Mouse (Mus musculus) adrenal gland, adult 18-20 months (tissue): Measurements from ENCODE around the gene Ifnb1. TPM values are rescaled to one million over a fixed set of nuclear protein-coding genes. Genes with fewer than 3 reads are reported as not detected.

Experiments
- DNase-seq, 2 experiments: peaks; one replicate each; pipeline ENCODE4 v3.0.0; 2021 to 2022; ENCODE audit warnings: low spot score in 2 of 2
- total RNA-seq, 2 experiments: library from RNA; stranded (reverse); gene quantifications; 1 replicate in 1 of 2; 2 replicates in 1 of 2; pipeline ENCODE4 v1.2.3; 2021

Ifnb1 gene
- total RNA-seq, 2 experiments from 2014 or later = not detected

DNA sequence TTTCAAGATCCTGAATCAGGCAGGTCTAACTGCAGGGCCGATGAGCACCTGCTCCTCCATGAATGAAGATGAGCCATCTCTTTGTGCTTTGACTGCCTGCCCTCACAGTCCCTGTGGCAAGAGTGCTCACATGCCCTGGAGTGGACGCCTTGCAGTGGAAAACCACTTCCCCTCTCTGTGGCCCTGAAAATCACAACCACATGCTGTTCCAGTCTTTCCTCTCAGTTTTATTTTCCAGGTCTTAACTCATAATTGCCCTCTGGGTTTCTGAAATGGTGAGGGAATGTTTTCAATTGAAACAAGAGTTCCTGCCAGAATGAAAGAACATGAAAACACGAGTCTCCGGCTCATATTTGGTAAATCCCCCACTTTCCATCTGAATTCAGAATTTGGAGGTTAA, 18.8 kb downstream of the Ifnb1 start:
- no peak for DNase-seq

DNA sequence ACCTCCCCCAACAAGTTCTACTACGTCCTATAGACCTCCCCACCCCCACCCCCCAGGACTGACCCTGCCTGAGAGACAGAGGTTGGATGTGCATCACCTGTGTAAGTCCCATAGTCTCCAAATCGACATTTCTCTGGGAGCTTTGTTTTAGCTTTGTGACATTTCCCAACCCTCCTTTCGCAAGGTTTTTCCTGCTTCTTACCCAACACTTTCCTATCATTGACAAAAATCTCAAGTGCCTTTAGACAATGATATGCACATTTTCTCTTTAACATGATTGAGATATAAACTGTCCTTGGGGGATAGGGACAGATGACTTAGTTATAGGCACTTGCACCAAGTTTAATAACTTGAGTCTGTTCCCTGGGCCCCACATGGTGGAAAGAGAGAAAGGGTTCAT, 21.3 kb downstream of the Ifnb1 start:
- no peak for DNase-seq

DNA sequence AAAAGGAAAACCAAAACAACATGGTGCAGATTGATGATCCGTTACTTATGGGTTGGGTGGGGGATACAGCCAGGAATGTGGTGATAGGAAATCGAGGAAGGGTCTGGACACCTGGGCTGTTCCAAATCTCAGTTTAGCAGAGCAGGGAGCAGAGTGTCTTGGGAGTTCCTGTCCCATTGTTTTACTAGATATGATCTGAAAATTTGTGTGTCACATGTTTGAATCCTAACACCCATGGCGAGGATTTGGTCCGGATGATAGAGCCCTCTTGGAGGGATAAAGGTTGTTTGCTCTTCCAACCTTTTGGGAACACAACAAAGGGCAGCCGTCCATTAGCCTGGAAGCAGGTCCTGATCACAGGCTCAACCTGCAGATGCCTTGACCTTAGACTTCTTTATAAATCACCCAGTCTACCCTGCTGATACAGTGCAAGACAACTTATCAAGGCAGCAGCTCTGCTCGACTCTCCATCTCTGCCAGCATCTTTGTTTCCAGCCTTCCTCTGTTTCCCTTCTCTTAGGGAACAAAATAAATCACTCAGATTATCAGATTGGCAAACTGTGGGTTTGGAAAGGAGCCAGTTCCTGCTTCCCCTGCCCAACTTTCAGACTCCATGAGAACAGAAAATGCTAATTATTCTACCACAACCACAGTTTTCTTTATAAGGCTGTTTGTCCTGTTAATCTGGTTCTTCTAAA, 26.1 kb downstream of the Ifnb1 start:
- DNase-seq = no peak

DNA sequence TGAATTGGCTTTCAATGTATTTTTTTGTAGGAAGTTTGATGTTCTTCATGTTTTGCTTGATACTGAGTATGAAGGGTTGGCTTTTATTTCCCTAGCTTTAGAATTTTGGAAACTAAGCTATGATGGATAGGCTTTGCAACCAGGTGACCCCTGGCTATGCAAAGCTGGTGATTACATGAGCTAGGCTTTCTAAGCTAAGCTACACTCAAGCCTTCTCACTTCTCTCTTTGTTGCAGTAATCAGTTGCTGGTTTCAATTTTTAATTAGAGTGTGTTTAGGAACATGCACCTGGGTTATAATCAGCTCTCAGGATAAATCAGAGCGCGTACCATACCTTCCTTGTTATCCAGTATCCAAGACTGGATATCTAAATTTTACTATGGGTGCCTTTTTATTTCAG, 33.0 kb downstream of the Ifnb1 start:
- no peak for DNase-seq

DNA sequence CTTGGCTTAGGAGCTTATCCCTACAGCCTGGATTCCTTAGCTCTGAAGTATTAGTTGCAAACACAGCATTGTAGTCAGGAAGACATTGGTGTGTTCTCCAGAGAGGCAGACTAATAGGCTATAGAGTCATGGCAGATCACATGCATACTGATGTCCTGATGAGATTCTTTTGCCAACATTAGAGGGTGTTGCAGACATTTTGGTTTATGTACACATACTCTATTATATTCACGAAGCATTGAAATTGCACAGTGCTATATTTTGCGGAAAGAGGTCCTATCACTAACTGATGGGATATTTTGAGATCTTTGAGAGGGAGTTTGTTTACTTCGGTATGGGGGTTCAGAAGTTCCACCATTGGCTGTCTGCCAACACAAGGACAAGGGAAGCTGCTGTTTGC, 34.5 kb downstream of the Ifnb1 start:
- no peak for DNase-seq

DNA sequence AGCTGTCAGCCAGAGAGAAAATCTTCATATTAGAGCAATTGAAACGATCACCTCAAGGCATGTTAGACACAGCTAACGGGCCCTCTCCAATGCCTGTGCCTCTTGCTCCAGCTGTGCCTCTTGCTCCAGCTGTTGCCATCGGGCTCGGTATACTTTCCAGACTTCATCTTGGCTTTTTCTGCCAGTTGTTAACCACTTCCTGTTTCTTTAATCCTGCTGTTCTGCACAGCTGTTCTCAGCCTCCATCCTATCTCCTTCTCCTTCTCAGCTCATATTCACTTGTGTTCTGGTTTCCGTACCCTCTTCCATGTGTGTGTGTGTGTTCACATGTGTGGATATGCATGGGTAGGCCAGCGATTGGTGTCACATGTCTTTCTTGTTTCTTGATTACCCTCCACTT, 42.4 kb downstream of the Ifnb1 start:
- DNase-seq = no peak

DNA sequence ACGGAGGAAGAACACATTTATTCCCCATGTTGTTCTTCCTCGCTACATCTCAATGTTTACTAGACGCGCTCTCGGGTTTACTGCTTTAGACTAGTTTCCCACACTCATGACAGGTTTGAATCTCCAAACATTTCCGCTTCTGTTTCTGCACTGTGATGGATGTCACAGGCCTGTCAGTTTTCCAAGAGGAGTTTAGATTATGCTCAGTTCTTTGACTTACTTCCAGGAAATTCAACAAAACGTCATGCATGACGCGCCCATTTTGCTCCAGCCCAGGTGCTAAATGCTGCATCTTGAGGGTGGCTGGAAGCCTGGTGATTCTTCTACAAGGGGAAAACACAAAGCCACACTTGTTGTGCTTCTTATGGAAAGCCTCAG, 43.8 kb downstream of the Ifnb1 start:
- no peak for DNase-seq

DNA sequence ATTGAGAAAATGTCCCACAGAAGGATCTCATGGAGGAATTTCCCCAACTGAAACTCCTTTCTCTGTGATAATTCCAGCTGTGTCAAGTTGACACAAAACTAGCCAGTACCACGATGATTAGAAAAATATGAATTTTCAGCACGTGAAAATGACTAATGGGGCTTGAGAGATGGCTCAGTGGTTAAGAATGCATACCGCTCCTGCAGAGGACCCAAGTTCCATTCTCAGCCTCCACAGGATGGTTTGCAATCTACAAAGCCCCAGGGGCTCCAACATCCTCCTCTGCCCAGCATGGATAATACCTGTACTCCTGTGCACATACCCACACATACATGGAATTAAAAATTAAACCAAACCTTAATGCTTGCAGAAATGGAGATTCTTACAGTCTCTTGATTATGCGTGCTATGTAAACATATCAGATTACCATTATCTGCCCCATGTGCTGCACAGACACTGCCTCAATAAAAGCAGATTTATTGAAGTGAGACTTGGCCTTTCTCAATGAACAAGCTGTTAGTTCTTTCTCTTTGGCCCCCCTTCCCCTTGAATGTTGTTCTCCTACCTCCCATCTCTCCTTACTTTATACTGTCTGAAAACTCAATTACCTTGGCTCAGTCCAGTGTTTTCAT, 44.3 kb downstream of the Ifnb1 start:
- no peak for DNase-seq

DNA sequence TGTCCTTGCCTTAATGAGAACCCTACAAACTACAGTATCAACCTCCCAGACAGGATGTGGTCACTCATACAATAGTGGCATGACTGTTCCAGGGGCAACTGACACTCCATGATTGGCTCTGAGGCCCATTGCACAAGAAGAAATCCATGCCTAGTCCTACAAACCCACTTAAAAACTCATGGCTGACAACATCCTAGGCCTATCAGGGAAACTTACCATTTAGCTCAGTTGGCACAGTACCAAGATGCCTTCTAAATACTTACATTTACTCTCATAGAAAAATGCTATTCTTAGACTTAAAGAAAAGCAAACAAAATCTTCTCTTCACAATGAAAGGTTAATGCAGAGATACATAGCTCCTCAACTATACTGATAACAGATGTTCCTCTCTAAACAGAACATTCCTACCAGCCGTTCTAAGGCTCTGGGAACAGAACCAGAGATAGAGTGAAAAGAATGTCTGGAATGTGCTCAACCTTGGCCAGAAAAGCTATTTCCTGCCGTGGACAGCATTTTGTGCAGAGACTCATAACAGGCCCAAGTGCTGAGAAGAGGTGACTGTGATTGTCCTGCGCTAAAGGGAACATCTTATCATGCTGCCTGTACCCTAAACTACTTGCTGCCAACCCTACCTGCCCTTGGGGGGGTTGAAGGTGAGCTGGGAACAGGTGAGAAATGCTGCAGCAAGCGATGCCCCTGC, 45.9 kb downstream of the Ifnb1 start:
- no peak for DNase-seq

DNA sequence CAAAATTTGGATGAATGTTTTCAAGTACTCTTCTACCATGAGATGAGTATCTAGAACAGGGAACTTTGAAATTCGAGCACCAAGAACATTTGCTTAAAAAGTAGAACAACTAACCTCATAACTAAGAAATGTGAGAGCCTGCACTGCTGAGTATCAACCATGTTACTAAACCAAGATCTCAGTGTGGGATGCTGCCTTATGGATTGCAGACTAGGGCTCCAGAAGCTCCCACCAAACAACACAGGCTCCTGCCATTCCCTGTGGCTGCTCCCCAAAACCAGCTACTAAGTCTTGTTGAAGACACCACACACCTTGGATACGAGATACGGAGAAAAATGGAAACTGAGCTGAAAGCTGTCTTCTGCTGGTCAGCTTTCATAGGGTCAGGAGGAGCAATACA, 46.5 kb downstream of the Ifnb1 start:
- no peak for DNase-seq

Other genes starting within 250 kb of the Ifnb1 start
- gene Hacd4, start 83.8 kb downstream of the Ifnb1 start, total RNA-seq = 1 to 10 TPM; 3.7 to 4.2 TPM
- gene Ifna15, start 35.5 kb upstream of the Ifnb1 start, total RNA-seq = not detected
- gene Ifna14, start 49.0 kb upstream of the Ifnb1 start, total RNA-seq = not detected
- gene Ifna9, start 69.6 kb upstream of the Ifnb1 start, total RNA-seq = not detected
- gene Ifna12, start 80.6 kb upstream of the Ifnb1 start, total RNA-seq = not detected
- not detected for gene C87499, start 111.6 kb upstream of the Ifnb1 start, total RNA-seq
- gene Ifna13, start 121.7 kb upstream of the Ifnb1 start, total RNA-seq = not detected
- not detected for gene Ifna16, start 154.2 kb upstream of the Ifnb1 start, total RNA-seq
- not detected for gene Ifna2, start 161.1 kb upstream of the Ifnb1 start, total RNA-seq
- gene Ifnab, start 168.6 kb upstream of the Ifnb1 start, total RNA-seq = not detected
- under 1 TPM in 1 of 2 experiments, not detected in 1; 0.40 TPM for gene Gm26566, start 199.0 kb upstream of the Ifnb1 start, total RNA-seq
- 10 to 100 TPM; 77.8 to 85.0 TPM for gene Klhl9, start 199.7 kb upstream of the Ifnb1 start, total RNA-seq
- not detected for gene Gm13271, start 232.1 kb upstream of the Ifnb1 start, total RNA-seq
- gene Gm13283, start 237.3 kb upstream of the Ifnb1 start, total RNA-seq = not detected